Mouse (Mus musculus): ENCODE measurements around the gene Commd6. TPM values are rescaled to one million over a fixed set of nuclear protein-coding genes. Genes with fewer than 3 reads are reported as not detected.

Commd6 gene
- 10 to 100 TPM; 54.0 to 59.9 (median 57.5) TPM for total RNA-seq (2022)

DNA sequence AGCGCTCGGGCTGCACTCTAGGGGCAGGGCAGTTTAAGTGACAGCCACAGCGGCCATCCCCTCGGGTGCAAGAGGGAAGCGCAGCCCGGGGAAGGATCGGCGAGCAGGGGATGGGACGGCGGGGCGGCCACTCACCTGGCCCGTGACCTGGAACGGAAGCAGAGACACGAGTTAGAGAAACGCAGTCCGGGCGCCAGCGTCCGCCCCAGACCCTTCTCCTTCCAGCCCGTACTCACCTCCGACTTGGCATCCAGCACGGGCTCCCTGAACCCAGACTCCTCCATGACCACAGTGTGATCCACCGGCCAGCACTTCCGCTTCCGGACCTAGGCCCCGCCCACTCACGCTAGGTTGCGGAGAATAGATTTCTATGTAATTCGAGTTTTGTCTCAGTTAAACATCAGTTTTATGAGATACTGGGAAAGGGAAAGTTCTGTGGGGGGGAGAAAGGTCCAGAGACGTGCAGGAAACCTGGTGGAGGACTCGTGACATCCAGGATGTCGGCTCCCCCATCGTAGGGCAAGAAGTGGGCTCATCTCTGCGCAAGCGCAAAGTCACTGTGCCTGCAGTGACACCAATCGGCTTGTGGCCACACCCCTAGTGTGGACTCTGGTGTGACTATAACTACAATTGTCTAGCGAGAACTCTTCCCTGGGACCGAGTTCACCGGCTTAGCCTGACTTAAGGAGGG is at the start of gene Commd6:
TSS of gene Commd6 (minus strand) at position 534 of the 691 bp plus-strand sequence.
- peak; percentile 88 to 93 for DNase-seq (ENCODE audit: low spot score in 2 of 2)

DNA sequence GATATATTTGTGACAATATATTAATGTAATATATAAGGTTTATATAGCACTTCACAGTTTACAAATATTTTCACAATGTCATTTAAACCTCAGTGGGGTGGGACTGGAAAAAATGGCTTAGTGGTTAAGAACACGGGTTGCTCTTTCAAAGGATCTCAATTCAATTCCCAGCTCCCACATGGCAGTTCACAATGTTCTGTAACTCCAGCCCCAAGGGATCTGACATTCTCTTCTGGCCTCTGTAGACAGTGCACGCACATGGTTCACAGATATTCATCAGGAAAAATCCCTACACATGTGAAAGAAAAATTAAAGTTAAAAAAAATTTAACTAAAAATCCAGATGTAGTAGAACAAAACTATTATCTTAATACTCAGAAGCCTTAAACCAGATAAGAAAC is 47.9 kb upstream of the Commd6 start:
- DNase-seq (ENCODE audit: low spot score in 2 of 2), result no peak

DNA sequence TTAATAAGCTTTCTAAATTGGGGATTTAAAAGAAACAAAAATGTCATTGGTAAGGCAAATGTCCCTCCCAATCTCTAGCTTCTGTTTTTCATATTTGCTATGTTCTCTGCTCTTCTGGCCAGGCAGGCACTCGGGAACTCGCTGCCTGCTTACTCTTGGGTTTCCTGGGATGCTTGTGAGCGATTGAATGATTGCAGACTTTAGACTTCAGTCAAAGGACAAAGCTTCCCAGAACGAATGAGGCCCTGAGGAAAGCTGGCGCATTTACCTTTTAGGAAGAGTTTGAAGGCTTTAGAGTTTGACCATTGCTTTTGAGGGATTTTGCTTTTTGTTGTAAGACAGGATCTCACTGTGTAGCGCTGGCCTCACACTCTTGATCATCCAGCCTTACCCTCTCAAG is 47.2 kb upstream of the Commd6 start:
- no peak for DNase-seq (ENCODE audit: low spot score in 2 of 2)

DNA sequence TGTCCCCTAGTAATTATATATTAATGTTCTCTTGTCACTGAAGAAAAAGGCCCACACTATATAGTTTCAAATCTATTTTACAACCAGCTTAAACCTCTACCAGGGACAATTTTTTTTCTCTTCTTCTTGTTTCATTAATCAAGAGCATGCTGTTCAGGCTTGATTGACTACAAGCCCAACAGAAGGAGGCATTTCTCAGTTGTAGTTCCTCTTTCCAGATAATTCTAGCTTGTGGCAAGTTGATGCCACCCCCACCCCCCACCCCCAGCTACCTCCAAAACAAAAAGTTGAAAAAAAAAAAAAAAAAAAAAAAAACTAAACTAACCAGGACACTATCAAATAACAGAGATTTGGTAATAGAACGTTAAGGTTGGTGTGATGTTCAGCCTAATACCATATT is 31.7 kb upstream of the Commd6 start:
- no peak for DNase-seq (ENCODE audit: low spot score in 2 of 2)

DNA sequence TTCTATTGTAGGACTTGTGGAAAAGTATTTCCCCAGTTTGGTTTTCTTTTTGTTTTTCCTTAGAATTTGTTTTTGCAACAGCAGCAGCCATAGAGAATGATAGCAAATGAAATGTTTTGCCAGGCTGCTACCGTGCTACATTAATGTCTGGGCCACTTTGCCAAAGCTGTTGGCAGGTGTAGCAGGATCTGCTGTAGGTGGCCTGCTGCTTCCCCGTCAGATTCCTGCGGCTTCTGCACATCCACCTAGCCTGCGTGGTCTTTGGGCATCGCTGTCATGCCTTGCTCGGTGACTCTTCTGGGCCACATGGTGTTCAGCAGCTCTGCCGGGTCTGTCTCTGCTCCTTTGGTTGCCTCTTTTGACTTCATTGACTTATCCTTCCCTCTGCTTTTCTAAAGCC is 28.1 kb upstream of the Commd6 start:
- DNase-seq (ENCODE audit: low spot score in 2 of 2), result no peak

DNA sequence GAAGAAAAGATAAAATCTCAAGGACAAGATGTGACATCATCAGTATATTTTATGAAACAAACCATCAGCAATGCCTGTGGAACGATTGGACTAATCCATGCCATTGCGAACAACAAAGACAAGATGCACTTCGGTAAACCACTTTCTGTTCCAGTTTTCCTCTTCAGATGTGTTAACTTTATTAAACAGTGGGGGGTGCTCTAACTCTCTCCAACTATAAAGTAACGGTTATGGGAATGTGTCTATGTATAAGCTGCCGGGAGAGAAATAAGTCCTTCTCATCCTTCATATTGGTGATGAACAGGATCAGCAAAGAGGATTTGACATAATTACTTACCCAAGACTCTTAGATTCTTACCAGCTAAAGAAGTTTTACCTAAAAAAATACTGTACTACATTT is 26.1 kb upstream of the Commd6 start:
- no peak for DNase-seq (ENCODE audit: low spot score in 2 of 2)

DNA sequence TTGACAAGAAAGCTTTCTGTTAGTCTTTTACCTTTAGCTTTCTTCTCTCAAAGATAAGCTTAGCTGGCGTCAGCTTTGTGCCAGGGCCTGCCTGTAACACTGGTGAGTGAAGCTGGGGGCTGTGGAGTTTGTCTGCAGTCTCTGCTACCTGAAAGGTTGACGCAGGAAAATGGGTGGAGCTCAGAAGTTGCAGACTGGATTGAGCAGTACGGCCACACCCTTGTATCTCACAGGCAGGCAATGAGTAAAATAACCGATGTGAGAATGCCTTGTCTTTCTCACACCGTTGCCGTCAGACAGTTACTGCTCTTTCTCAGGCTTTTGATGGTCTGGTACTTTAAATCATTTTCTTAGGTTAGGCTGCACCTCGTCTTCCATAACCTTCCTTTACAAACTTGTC is 25.6 kb upstream of the Commd6 start:
- no peak for DNase-seq (ENCODE audit: low spot score in 2 of 2)

DNA sequence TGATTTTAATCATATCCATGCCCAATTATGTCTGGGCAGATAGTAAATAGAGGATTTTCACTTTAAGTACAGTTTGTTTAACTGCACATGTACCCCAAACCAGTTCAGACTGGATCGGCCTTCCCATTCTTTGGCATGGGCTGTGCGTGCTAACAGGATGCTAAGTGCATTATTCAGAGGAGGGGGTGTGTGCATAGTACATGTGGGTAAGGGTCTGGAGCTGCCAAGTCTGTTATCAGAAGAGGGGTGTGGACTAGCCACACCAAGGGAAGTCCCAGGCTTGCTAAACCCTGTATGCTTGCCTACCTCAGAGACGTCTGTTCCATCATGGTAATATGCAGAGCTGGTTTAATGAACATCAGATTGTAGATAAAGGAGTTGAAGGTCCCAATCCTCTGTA is 23.8 kb upstream of the Commd6 start:
- DNase-seq (ENCODE audit: low spot score in 2 of 2), result no peak

DNA sequence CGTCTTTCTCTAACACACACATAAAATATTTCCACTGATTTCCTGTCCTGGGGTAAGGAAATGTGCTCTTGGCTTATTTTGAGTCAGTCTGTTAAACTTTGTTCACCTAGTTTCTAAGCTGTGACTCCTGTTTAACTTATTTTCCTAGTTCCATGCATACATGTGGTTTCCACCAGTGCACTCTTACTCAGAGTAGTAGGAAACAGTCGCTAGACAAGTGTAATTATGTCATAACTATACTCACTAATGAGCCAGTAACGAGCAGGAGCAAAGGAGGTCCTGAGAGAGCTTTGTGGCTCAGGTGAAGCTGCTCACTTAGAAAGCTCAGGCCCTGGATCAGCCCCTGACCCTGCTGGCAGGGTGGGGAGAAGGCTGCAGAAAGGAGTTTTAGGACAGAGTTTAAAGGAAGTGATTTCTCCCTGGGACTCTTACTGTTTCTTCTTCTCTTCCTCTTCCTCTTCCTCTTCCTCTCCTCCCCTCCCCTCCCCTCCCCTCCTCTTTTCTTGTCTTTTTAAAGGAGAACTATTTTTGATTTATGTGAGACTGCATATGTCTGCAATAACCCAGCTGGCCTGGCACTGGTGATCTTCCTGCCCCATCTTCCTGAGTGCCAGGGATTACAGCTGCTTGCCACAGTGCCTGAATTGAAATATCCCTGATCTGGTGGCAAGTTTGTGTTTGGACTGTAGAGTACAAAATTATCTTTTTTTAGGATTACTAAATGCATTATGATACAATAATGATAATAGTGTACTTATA is 21.3 kb upstream of the Commd6 start:
- DNase-seq (ENCODE audit: low spot score in 2 of 2), result no peak

DNA sequence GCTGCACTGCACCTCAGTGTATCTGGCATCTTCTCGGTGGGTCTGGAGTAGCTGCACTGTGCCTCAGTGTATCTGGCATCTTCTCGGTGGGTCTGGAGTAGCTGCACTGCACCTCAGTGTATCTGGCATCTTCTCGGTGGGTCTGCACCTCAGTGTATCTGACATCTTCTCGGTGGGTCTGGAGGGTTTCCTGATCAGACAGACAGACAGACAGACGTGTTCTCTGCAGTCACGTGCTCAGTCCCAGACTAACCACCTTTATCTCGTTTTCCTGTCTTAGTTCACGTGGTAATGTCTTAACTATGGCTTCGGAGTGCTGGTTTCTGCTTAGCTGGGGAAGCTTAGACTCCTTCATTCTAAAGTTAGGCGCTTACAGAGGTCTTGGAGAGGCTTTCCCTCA is 15.8 kb upstream of the Commd6 start:
- no peak for DNase-seq (ENCODE audit: low spot score in 2 of 2)

DNA sequence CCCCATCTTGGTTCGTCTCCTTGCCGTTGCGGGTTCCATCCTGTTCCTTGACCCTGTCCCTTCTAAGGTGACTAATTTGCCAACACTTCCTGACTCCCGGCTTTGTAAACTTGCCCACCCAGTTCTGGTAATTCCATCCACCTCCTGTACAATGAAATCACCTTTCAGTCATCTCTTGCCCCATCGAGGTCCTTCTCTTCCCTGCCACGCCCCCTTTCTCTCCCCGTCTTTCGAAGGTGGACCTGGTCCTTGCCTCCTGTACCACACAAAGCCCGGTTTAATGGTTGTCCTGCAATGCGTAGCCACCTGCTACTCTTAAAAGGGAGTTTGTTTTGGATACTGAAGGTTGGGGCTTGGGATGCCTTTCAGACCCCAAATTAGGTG is 14.0 kb upstream of the Commd6 start:
- no peak for DNase-seq (ENCODE audit: low spot score in 2 of 2)

DNA sequence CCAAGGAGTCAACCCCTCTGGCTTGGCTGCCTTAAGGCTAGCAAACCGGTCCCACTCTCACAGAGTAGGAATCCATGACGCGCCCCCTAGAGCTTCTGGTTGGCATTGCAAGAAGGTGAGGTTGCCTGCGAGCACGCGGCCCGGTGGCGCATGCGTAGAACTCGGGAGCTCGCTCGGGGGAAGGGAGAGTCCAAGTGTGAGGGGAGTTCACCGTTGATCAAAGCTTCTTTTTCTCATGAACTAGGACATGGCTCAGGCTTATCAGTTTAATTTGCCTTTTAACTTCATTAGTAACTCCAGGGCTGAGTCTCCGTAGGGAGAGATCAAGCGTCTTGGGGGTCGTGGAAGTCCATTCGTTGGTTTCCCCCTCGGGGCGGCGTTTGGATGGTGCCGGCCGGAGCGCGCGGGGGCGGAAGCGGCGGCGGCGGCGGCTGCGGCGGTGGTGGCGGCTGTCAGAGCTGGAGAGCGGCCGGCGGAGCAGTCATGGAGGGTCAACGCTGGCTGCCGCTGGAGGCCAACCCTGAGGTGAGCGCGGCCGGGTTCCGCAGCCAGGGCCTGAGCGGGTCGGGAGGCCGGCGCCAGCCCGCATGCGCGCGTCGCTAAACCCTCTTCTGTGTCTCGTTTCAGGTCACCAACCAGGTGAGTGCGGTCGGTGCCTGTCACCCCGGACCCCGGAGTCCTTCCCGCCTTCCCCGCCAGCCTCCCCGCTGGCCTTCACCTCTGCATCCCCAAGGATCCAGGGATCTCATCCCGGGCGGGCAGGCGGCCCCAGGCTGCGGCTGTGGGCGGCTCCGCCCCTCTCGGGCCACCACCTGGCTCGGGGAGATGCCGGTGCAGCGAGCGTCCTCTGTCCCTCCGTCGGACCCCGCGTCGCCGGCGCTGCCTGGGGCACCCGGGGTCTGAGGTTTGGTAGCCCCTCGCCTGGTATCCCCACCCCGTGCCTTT is 13.4 kb upstream of the Commd6 start, which contains the start of gene Uchl3:
TSS of gene Uchl3 (plus strand) at position 387 of the 945 bp plus-strand sequence.
- DNase-seq (ENCODE audit: low spot score in 2 of 2), result peak; percentile 87 to 100

DNA sequence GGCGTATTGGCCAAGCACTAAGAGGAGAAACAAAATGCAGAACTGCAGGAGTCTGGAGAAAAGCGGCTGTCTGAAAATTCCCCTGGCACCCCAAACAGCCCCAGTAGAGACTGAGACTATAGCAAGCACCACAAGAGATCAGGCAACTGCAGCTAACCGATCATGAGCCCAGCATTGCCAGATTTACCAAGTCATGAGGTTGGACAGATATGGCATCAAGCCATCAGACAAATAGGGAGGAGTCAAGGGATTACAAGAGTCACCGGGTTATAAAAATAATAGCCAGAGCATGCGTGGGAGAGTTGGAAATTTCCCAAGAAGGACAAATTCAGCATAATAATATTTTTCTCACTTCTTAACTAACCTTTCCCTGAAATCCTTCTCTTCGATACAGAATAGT is 12.1 kb upstream of the Commd6 start:
- DNase-seq (ENCODE audit: low spot score in 2 of 2), result no peak

DNA sequence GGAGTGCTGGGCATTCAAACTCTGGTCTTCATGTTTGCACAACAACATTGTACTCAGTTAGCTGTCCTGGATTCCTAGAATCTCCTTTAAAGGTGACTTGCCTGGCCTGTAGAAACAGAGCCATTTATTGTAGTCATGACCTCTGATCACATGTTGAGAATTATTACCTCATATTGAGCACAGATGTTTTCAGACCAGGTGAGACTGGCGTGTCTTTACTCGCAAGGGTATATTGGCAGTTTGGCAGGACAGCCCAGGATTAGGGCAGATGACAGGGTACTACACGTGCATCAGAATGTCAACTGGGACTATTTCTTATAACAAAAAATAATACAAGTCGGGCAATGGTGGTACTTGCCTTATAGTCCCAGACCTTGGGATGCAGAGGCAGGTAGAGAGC is 10.1 kb upstream of the Commd6 start:
- no peak for DNase-seq (ENCODE audit: low spot score in 2 of 2)

DNA sequence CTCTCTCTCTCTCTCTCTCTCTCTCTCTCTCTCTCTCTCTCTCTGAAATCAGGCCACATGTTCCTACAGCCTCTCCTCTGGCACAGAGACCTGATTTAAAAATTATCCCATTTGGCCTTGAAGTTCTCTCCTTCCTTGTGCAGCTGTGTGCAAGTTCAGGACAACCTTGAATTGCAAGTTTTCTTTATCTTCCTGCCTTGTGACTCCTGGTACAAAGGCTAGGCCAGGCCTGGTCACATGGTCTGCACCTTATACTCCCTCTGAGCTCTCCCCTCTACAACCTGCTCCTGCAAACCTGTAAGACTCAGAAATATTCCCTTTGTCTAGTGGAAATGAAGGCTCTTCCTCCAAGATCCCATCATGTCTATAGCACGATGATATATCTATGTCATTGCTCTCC is 4.5 kb upstream of the Commd6 start:
- no peak for DNase-seq (ENCODE audit: low spot score in 2 of 2)

DNA sequence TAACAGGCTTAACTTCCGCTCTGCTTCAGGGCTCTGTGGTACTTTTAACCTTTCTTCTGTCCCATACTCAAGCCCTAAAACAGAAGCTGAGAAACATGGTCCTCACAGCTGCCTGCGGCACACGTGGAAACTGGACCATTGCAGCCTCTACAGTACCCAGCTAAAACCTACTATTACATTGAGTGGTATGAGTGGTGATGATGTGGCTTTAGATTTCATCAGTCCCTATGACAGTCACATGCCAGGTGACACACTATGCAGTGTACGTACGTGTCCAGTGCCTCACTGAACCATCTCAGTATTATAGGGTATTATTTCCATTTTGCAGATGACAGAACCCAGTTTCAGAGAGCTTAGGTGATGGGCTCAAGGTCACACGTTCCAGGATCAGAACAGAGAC is 3.1 kb downstream of the Commd6 start:
- no peak for DNase-seq (ENCODE audit: low spot score in 2 of 2)

DNA sequence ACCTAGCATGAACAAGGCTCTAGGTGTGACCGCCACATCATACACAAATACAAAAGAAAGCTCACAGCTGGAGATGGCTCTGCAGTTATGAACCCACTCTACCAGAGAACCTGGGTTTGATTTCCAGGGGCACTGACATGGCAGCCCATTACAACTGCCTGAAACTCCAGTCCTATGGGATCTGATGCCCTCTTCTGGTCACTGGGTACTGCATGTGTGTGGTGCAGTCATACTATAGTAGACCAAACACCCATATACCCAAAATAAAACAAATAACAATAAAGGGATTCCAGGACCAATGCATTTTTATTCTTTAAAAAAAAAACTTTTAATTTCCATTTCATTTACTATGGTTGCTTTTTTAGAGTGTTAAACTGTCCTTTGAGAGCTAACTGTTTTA is 4.7 kb downstream of the Commd6 start:
- no peak for DNase-seq (ENCODE audit: low spot score in 2 of 2)

DNA sequence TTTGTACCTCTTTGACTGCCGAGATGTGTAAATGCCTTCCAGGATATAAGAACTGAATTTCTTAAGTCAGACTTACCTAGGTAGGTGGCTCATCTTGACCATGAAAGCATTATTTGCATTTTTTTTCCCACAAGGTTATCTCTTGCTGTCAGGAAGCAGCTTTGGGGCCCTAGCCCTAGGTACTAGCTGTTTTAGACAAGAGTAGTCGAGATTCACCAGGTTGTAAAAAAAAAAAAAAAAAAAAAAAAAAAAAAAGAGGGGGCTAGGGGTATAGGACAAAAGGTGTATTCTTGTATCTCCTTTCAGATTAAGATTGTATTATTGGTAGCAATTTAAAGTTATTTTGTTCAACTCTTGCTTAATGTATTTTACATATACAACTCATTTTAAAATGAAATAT is 9.9 kb downstream of the Commd6 start:
- DNase-seq (ENCODE audit: low spot score in 2 of 2), result no peak

DNA sequence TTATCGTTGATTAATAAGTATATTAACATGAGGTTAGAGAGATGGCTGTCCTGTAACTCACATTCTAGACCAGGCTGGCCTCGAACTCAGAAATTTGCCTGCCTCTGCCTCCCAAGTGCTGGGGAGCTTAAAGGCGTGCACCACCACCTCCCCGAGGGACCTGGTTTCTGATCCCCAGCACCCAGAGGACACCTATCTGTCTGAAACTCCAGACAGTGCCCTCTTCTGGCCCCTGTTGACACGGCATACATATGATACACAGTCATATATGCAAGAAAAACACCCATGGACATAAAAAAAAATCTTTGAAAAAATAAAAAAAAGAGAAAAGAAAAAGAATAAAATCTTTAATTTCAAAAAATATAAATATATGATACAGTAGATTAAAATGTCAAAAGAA is 22.8 kb downstream of the Commd6 start:
- DNase-seq (ENCODE audit: low spot score in 2 of 2), result no peak

DNA sequence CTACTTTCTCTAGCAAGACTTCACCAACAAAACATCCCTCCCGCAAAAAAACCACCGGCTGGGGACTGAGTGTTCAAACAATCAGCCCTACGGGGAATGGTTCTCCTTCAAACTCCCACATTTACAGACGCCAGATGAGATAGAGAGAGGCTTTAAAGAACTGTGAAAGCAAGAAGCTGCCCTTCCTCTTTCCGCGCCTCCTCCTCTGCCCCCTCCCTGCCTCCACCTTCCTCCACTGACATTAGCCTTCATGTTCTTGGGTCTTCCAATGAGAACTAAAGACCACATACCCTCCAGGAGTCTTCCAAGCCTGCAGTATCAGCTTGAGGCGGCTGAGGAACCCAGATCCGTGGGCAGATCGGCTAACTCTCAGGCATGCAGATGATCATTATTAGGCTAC is 24.3 kb downstream of the Commd6 start:
- no peak for DNase-seq (ENCODE audit: low spot score in 2 of 2)

DNA sequence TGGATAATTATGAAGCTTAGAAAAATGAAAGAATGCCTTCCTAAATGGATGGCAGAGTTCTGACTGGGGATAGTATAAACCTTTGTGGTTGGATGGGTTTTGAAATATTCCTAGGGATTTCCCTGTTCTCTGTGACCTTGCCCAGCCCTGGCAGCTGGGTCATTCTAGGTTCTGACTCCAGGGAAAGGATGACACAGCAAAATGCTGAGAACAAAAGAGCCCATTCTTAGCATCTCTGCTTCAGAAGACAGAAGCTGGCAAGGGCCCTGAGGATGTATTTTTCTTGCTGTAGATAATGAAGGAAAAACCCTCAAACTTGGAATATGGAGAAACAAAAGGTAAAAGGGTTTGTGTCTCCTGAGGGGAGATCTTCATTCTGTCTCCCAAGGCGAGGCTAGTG is 27.3 kb downstream of the Commd6 start:
- DNase-seq (ENCODE audit: low spot score in 2 of 2), result no peak

DNA sequence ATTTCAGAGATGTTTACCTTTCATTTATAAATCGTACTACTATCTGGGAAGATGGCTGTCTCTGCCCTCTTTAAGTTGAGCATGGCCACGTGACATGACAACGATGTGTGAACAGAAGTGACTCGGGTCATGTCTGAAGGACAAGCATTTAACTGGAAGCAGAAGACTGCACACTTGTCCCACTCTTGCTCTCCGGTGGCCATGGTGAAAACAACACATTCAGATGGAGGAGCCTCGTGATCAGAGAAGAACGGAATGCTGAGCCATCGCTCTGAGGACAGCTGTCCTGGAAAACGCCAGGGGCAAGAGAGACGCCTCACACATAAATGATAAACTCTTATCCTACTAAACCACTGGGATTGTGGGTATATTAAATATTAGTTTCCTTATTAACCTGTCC is 29.8 kb downstream of the Commd6 start:
- no peak for DNase-seq (ENCODE audit: low spot score in 2 of 2)
